ENCODE assay signal across 7 mouse cellular contexts in genomic region chr1:112456047-112456446, GRCm38 (mm10).
DNase-seq lines count a peak whose midpoint lies in the region; TF ChIP-seq lines count a peak whose summit lies in the region.

No protein-coding gene starts in this region.

- no peak overlapping the region for H3K4me3 ChIP-seq in layer of hippocampus, adult 2 months

- peak; percentile 16 for DNase-seq in urinary bladder, postnatal 25 days (ENCODE audit: low spot score)
- no peak for DNase-seq in urinary bladder, postnatal 10 days (ENCODE audit: low spot score)
- peak; percentile 22 for DNase-seq in c-Kit-positive CD71-positive TER-119-positive erythroid progenitor cells, embryonic 14.5 days (ENCODE audit: low spot score)
- DNase-seq in frontal cortex, adult 2 months (ENCODE audit: extremely low spot score in 1 of 2, low spot score in 1 of 2): peak; percentile 12 to 73
- DNase-seq in layer of hippocampus, adult 2 months (ENCODE audit: low spot score in 2 of 2): peak; percentile 16 to 45
- DNase-seq in naive thymus-derived CD4-positive, alpha-beta T cell, adult 2 months (ENCODE audit: low read depth): peak; percentile 45
- DNase-seq in B cell, adult 2 months: no peak

- no peak overlapping the region for H3K27ac ChIP-seq in layer of hippocampus, adult 2 months

- TF ChIP-seq CTCF in layer of hippocampus, adult 2 months (conservative IDR thresholded peaks at IDR 0.05): peak; percentile 75

Comparison
In these comparisons a context has a peak if more than half of its experiments do, and no peak if none do; other contexts are left out.
1. DNase-seq: peak in urinary bladder, postnatal 25 days (single experiment), c-Kit-positive CD71-positive TER-119-positive erythroid progenitor cells, embryonic 14.5 days (single experiment), frontal cortex, adult 2 months (2 of 2), layer of hippocampus, adult 2 months (2 of 2) and naive thymus-derived CD4-positive, alpha-beta T cell, adult 2 months (single experiment); none in urinary bladder, postnatal 10 days (single experiment) and B cell, adult 2 months (0 of 2).